Mouse (Mus musculus): Measurements from ENCODE around the gene Arhgap6. TPM values are rescaled to one million over a fixed set of nuclear protein-coding genes. Genes with fewer than 3 reads are reported as not detected.
"Not testable (repeated sequence)": the region's sequence is repeated elsewhere in the genome, so short reads cannot be mapped to it uniquely, and the experiment has no call there.

Arhgap6 gene
- polyA plus RNA-seq, 1 experiment: 8.7 TPM

DNA sequence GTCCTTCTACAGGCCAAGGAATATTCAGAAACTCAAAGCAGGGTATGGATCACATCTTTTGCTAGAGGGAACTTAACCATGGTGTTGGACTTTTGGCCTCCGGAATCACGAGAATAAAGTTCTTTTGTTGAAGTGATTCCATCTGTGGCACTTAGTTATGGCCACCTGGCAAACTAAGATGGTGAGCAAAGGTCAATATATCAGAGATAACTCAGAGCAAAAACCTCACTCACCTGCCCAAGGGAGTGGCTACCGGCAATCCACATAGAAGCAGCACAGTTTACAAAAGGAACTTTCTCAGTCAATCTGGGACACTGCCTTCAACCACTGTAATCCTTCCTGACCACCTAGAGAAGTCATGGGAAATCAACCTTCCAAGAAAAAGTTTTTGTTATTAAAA is 513.7 kb downstream of the Arhgap6 start:
- no peak for DNase-seq (ENCODE audit: low spot score)

GRCm38 (mm10) chrX:169319066-169319760 is 524.3 kb downstream of the Arhgap6 start:
- DNase-seq (ENCODE audit: low spot score): no peak

GRCm38 (mm10) chrX:169319945-169320667 is 525.2 kb downstream of the Arhgap6 start, which contains the start of gene Hccs:
TSS of gene Hccs (minus strand) at chrX:169320372.
- DNase-seq (ENCODE audit: low spot score): peak; percentile 62

DNA sequence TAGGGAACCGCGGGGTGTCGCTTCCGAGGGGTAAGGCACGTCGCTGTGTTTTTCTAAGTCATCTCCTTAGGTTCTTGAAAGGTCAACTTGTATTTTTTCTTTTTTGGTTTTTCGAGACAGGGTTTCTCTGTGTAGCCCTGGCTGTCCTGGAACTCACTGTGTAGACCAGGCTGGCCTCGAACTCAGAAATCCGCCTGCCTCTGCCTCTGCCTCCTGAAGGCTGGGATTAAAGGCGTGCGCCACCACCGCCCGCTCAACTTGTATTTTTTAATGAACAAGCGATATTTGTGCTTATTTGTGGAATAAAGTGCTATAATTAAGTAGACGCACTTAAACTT is 525.7 kb downstream of the Arhgap6 start:
- not testable (repeated sequence) for DNase-seq (ENCODE audit: low spot score)

DNA sequence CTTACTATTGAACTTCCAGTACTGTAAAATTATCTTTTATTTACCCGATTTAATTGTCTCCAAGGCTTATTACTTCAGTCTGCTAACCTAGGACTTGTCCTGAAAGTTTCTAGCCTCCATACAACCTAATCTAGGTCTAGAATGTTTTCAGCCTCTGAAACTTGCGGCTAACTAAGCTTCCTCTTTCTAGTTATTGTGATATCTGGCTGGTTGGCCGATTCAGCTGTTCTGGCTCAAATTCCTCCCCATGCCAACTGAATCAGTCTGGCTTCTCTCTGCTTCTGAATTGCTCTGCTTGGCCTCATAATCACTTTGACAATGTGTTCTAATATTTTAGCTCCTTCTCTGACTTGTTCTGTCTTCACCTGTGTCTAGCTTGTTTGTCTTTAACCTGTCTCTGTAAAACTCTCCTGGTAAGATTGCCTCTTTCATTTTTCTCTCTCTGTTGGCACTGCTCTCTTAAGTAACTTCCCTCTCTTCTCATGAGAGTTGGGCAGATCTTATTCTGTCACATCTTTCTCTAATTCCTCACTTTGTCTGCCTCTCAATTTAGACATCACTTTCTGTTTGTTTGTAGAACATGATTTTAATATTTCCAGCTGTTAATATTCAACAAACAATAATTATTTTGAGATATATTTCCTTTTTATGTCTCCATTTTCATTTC is 531.2 kb downstream of the Arhgap6 start:
- DNase-seq (ENCODE audit: low spot score): no peak

- no peak for DNase-seq (ENCODE audit: low spot score)
Measured at GRCm38 (mm10) chrX:169332264-169332663, 537.4 kb downstream of the Arhgap6 start.

DNA sequence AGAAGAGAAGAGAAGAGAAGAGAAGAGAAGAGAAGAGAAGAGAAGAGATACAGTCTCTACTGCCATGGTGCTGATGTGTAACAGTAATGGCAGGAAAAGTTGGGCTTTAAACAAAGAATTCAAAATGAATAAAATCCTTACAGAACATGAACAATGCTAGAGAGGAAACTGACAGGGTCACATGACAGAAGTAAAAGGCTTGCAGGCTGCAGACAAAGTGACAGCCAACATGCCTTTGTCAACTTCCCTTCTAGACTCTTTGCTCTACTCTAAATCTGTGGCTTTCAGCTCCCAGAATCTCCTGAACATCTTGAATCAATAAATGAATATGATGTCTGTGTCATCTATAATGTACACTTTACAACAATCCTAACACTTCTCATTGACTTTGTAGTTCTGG is 542.7 kb downstream of the Arhgap6 start:
- no peak for DNase-seq (ENCODE audit: low spot score)

DNA sequence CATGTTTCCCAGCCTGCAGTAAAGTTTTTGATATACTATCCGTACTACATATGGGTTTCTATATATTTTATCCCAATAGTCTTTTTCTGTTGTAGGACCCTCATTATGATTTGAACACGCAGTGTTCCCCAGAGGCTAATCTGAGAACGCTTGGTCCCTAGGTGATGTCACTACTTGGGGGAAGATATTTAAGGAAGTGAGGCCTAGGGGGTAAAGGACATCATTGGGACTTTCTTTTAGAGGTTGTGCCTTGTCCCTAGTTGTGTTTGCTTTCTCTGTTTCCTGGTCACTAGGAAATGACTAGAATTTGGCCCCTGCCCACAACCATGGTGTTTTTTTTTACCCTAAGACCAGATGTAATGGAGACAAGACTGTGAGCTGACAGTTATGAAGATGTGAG is 543.3 kb downstream of the Arhgap6 start:
- no peak for DNase-seq (ENCODE audit: low spot score)

Other genes starting within 250 kb of the Arhgap6 start
- 0.32 and 0.53 TPM in 2 replicates for gene Frmpd4, start 217.9 kb upstream of the Arhgap6 start, polyA plus RNA-seq (2012; rRNA removed)
- 36.7 and 37.9 TPM in 2 replicates for gene Msl3, start 121.2 kb upstream of the Arhgap6 start, polyA plus RNA-seq (2012; rRNA removed)

Measured in urinary bladder, adult 2 months (tissue).